Mouse (Mus musculus) cerebral cortex, adult 2 months (tissue): ENCODE data around the gene Cdk17.

ENCODE experiments used
- WGBS: fragments of 180-500 bp; shearing (Covaris S2); methylation state at CpG from one replicate; pipeline ENCODE4 v1.1.7; 2018; 5-methylcytosine and 5-hydroxymethylcytosine counted together

Gene Cdk17

DNA sequence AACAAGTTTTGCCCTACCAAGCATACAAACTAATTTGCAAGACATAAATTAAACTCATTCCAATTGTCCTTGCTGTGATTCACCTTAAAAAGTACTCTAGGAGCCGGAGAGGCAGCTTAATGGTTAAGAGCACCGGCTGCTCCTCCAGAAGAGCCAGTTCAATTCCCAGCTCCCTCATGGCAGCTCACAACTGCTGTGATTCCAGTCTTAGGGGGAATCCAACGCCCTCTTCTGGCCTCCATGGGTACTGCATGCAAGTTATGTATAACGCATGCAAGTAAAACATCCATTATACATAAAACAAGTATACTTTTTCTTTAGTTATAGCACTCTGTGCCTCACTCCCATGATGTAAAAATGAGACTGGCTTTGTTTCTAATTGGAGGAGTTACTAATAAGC is 122.6 kb downstream of the Cdk17 start:
- WGBS = 76% methylated on average over 4 of the region's 4 CpGs

DNA sequence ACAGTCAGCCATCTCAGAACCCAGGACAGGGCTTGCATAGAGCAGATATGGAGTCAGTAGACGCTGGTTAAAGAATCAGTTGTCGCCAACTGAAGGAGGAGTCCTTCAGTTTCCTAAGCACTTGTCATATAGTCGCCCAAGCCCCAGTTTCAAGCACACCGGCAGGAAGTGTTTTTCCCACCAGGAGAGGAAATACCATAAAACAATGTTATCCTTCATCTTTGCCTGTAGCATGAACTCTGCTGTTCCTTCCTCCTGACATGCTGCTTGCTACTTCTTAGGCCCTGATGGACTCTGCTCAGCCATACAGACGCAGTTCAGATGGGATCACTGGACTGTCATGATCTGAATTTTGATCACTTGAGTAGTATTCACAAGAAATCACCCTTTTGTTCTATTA is 124.8 kb downstream of the Cdk17 start:
- 86% methylated on average over 5 of the region's 5 CpGs for WGBS

DNA sequence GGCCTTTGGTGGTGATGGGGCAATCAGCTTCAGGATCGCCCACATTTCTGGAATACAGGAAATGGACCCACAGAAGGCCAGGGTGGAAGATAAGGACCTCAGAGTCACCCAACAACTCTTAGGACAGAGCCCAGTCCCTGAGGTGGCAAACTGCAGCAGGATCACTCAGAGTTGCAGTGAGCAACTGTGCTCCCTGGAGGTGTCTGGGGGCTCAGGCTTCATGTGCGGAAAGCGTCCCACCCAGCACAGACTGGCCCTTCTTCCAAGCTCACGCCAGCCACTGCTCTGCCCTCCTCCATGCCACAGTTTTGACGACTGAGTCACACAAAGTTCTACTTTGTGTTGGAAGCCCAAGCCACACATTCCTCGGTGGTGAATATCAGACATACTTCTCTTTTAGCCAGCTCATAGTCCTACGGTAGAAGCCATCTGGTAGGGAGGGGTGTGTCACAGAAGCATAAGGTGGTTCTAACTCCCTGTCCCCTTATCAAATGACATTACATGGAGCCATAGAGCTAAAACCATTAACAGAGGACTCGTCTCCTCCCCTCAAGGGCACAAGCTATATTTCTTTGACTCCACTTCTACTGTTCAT is 127.0 kb downstream of the Cdk17 start:
- 80% methylated on average over 8 of the region's 8 CpGs for WGBS

DNA sequence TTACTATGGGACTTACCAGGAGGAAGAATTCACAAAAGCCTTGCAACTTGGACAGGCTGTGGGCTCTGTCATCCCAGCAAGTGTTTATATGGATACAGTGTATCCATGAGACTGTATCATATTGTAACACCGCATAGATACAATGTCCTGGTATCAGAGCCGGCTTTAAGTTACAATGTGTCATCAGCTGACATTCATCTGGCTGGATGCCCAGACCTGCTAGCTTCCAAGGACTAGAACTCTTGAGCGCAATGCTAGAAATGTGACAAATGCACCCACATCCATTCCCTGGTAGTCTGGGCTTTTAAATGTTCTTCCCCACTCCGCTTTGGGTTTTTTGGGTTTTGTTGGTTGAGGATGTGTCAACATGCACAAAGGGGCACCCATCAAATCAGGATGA is 127.7 kb downstream of the Cdk17 start:
- WGBS = 33% methylated on average over 4 of the region's 4 CpGs

DNA sequence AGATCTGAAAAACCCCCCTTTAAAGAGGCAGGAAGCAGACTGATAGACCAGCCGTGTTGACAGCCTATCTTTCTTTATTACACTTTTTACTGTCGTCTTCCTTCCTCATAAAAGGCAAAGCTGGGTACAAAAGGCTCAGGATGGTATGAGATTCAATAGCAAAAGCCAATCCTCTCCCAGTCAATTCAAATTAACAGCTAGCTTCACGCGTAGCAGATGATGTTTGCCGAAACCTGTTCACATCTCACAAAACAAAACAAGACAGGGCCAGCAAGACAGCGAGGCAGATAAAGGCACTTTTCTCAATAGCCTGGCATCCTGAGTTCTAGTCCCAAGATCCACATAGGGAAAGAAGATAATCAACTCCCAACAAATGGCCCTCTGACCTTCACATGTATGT is 128.7 kb downstream of the Cdk17 start:
- 77% methylated on average over 6 of the region's 6 CpGs for WGBS

DNA sequence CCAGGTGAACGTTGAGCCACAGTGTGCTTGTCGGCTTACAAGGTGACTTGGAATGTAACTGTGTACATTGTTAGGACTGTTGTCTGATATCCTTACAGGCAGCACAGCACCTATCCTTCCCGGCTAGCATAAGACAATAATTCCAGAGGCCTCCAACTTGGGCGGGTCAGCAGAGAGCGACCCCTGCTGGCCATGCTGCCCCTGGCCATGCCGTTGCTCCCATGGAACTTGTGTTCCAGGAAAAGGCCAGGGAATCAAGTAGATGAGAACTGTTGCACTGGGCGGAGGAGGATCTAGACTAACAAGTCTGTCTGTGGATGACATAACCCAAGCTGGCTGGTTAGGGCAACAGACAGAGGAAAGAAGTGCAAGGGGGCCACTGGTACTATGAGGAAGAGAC is 130.7 kb downstream of the Cdk17 start:
- WGBS = 30% methylated on average over 7 of the region's 7 CpGs

DNA sequence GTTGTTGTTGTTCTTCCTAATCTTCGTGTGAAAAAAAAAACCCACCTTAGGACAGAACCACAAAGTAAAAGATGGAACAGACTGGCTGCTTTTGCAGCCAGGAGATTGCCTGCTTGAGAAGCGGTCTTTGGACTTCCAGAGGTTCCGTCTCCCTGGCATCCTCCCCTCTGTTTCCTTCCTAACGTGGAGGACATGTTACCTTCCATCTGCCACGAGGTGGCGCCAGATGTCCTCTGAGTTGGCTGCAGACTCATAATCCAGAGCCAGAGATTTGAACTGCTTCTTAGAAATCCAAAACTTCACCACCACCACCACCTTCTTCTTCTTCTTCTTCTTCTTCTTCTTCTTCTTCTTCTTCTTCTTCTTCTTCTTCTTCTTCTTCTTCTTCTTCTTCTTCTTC is 131.2 kb downstream of the Cdk17 start:
- WGBS = 5% methylated on average over 6 of the region's 6 CpGs

DNA sequence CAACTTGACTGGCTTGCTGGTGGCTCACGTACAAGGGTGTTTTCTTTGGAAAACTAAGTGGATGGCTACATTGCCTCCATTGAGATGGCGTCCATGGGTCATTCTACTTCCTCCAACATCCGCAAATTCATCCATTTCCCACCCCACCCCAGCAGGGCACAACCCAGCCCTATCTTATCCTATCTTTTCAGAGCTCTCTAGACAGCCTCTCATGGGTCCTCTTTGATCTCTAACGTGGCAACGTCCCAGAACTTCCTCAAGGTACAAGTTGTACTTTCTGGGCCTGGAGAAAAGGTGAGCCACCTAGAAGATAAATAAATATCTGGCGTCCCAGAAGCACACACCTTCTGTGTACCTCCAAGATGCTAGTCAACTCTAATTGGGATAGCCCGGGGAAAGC is 132.9 kb downstream of the Cdk17 start:
- 79% methylated on average over 7 of the region's 7 CpGs for WGBS

DNA sequence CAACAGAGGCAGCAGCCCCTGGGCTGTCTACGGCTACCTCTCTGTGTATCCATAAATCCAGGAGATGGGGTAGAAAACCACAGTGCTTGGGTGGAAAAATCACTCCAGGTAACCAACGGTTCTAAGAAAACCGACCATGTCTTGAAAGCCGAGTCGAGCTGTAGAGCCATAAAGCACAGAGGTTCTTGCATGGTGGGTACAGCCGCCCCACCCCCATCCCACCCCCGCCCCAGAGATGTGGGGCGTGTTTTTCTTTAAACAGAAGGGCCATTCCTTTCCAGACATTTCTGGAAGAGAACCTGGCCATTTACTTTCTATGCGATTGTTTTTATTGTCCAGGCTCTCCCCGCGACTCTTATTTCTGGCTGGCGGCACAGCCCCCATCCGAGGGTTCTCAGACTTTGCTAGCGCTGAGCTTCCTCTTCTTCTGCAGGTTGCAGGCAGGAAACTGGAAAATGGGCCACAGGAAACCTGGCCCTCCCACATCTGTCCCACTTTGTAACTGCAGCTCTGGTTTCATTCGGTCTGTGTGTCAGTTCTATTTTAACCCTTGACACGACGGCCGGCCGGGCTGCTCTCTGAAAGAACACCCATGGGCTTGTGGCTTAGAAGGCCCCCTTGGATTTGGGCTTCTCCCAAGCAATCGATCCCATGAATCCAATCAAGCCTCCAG is 134.0 kb downstream of the Cdk17 start:
- WGBS = 50% methylated on average over 20 of the region's 20 CpGs

DNA sequence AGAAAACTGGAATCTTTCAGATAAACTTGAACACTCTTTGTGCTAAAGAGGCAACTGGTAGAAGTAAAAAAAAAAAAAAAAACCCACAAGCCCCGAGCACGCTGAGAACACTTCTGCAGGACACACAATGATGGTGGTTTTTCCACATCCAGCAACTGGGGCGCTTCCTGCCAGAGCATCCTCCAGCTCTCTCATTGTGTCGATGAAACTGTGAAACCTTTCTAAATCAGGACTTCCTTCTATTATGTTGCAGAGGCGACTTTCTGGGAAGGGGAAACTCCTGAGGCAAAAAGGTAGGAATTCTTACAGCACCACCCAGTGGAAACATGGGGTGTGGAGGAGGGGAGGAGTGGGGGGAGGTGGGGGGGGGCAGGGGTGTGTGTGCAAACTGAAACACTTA is 137.1 kb downstream of the Cdk17 start:
- 15% methylated on average over 5 of the region's 5 CpGs for WGBS

DNA sequence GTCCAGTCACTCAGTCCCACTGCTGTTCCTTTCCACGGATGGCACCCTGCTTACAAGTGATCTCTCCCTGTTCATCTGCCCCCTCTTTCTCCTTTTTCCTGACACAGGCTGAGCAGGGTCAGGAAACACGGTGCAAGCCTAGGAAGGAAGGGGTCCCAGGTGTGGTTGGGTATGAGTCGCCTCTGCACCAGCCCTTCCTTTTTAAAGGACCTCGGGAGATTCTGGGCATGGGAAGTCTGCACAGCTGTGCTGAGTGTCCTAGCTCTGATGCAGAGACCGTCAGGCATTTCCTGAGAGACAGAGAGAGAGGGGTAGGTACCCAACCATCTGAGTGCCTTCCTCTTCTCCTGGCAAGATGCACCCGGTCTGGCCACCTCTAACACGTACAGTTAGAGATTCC is 137.5 kb downstream of the Cdk17 start:
- WGBS = 46% methylated on average over 7 of the region's 7 CpGs

DNA sequence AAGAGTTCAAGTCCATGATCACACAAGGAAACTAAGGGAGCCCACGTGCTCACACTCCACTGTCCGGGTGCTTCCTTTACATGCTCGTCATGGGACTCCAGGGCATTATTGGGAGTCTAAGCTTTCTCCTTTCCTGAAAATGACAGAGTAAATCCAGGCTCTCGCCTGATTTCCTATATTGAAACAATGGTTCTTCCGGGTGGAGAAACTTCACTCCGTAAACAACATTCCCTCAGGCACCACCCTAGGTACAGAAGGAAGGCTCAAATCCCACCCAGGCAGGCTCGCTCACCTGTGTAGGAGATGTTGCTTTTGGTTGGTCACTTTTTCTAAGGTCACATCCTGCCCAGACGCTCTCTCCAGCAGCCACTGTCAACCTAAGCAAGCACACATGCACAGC is 141.2 kb downstream of the Cdk17 start:
- 76% methylated on average over 8 of the region's 8 CpGs for WGBS

DNA sequence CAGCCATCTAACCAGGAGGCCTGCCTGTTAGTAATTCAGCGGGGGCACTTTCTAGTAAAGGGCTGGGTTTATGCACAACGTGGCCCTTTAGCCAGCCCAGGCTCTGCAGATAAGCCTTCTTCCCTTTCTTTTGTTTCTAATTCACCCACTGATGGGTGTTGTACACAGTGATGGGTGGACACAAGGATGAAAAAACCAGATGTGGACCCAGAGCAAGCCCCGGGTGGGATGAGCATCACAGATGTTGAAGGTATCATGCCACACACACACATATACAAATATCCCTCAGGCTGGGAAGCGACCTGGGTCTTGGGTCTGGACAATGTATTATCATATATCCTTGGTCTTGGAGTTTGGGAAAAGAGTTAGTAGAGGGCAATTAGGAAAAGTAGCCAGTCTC is 142.6 kb downstream of the Cdk17 start:
- WGBS = 76% methylated on average over 4 of the region's 4 CpGs

DNA sequence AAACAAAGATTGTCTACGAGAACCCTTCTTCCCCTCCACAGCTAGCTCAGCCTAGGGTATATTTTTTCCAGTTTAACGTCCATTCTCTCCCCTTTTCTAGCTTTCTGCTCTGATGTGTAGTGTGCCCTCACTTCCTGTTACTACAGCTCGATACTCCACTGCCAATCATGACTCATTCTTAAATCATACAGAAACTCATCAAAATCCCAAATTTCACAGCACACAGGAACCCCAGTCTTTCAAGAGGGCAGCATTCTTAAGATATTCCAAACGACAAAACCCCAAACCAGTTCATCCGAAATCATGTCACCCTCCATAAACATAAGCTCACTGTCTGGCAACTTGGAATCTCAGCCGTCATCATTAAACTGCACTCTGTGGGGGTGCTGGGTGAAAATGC is 145.3 kb downstream of the Cdk17 start:
- 60% methylated on average over 6 of the region's 6 CpGs for WGBS

DNA sequence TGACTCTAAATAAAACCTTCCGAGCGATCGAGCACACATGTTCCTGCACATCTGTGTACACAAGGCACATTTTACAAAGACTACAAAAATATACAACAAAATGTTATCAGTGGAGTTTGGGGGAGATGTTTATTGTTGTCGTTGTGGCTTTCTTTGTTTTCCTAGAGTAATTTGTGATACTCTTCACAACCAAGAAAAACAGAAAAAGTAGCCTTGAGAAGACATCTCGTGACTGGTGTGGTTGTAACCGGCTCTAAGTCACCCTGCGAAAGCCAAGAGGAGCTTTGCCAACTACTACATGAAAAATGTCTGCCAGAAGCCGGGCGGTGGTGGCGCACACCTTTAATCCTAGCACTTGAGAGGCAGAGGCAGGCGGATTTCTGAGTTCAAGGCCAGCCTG is 145.7 kb downstream of the Cdk17 start:
- 75% methylated on average over 11 of the region's 11 CpGs for WGBS

DNA sequence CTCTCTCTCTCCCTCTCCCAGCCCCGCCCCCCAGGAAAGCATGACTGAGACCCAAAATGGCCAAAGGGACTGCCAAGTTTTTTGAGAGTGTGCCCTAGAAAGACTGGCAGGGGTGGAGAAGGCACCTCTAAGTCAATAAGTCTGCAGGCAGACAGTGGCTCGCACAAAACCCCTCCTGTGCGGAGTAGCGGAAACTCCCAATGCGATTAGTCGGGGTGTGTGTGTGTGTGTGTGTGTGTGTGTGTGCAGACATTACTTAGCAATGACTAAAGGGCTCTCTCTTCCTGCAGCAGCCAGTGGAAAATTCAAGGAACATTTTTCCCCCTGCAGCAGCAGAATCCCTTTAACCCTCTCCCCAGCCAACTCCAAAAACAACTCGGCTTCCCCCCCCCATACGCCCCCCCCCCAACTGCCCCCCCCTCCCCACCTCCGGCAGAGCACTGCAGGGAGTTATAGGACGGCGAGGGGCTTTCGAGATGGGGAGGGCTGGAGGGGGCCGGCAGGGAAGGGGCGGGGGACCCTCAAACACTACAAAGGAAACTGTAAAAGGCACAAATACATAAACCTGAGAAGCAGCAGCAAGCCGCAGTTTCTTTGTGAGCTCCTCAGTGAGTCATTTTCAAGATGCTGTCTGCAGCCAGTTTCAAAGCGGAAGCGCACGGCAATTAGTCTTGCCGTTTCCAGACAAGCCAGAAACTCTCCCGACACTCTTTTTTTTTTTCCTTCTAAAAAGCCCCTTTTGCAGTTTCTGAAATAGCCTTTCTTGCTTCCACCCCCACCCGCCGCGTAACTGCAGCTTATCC is 148.7 kb downstream of the Cdk17 start:
- WGBS = 1% methylated on average over 21 of the region's 23 CpGs

DNA sequence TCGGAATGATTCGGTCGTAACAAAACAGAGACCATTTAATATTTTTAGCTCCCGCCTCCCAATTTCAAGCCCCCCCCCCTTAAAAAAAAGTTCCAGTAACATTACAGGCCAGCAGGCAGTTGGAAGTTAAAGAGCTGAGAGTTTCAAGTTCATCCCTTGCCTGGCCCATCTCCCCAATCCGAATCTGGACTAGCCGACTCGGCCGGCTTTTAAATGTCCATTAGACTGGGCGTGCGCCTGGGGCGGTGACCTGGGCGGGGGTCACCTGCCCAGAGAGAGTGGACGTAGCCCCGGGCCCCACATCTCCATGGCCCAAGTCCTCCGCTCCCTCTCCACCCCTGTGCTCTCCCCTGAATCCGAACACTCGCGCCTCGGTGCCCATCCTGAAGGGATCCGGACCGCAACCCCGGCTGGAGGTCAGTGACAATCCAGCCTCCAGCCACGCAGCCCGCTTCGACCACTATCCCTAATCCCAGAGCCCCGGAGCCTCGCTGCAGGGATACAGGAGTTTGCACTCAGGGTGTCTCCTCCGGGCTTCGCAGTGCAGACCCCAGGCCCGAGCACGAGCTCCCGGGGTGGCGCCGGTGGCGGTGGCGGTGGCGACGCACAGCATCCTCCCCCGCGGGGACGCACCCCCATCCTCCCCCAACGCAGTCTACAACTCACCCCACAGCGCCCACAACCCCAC is 149.4 kb downstream of the Cdk17 start:
- 1% methylated on average over 43 of the region's 43 CpGs for WGBS

DNA sequence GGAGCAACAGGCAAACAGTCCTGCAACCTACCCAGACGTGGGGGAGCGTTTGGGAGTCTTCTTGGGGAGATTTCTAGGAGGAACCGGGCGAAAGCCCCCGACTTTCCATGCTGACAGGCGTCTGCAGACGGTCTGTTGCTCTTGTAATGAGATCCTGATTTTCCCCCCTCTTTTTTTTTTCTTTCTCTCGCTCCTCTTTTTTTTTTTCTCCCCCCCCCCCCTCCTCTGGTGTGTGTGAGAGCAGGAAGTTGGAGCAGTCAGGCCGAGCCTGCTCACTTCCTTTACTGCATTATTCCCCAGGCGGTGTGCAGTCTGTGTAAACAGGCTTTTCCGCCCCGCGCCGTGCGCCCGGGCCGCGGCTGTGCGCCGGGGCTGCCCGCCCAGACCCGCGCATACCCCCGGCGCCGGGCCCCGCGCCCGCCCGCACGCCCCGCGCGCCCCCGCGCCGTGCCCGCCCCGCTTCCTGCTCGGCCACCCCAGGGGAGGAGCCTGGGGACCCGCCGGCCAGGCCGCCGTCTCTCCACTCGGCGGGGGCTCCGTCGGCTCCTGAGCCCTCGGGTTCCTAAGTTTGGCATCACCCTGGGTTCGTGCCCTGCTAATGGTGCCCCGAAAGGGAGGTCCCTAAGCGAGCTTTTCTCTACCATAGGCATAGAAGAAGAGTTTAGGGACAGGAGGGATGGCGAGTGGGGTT is 150.2 kb downstream of the Cdk17 start, which contains the start of gene Elk3:
TSS of gene Elk3 (minus strand) at position 415 of the 691 bp plus-strand sequence.
- 2% methylated on average over 53 of the region's 53 CpGs for WGBS

DNA sequence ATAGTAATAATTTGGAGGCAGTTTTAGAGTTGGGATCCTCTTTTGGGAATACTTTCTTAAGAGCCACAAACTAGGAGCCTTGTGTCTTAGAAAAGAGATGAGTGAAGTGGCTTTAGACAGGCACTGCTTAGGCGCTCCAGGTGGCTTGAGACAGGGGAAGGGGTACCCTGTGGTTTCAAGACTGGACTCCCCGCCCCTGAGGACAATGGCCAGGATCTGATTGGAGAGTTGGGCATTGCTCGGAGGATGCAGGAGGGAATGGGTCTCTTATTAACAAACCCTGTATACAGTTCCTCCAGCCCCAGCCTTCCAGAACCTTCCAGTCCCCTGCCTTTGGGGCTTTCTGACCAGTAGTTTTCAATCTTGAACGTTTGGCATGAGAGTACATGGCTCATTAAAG is 150.9 kb downstream of the Cdk17 start:
- WGBS = 37% methylated on average over 4 of the region's 4 CpGs
